Mouse (Mus musculus) brain, embryonic 14.5 days (tissue): ENCODE data around the gene Ino80d.

Source experiments
- CTCF ChIP-seq: fragments of 200-500 bp; IDR thresholded peaks from 2 replicates; pipeline ENCODE4 v1.5.1; 2012; ENCODE audit warnings: inconsistent platforms, mild to moderate bottlenecking, moderate library complexity, borderline replicate concordance; ENCODE audit not compliant: insufficient read depth, insufficient read length; ENCODE audit errors: extremely low read depth
- POLR2A ChIP-seq: fragments of 200-500 bp; IDR thresholded peaks from 2 replicates; pipeline ENCODE4 v1.6.1; 2012; ENCODE audit warnings: mild to moderate bottlenecking, inconsistent platforms, borderline replicate concordance; ENCODE audit not compliant: poor library complexity, insufficient read depth, insufficient read length, severe bottlenecking; ENCODE audit errors: extremely low read depth

DNA sequence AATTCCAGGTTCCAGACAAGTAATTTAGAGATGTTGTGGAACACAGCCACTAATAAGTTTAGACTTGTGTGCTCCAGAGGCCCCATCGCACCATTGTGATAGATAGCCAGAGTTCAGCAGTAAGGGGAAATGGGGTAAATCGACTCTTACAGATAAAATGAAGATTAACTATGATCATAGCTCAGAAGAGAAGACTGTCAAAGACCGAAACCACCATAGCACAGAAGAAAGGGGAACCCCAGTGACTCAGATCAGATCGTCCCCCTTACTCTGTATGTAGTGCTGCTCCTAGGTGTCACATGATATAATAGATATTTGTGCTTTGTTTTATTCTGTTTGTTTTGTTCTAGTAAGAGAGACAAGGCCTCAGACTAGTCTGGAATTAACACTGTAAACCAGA lies 5.2 kb upstream of the Ino80d start:
- TF ChIP-seq CTCF (no peak), POLR2A (no peak)
